Mouse (Mus musculus): ENCODE measurements around the gene Gm11555.
"Not testable (repeated sequence)": the region's sequence is repeated elsewhere in the genome, so short reads cannot be mapped to it uniquely, and the experiment has no call there.

Gene Gm11555

GRCm38 (mm10) chr11:99650136-99650535 is at the start of gene Gm11555:
Gm11555 (minus strand) TSS chr11:99650236.
- no peak for DNase-seq (ENCODE audit: low read depth, low spot score)

- DNase-seq (ENCODE audit: low read depth, low spot score), result no peak
Measured at GRCm38 (mm10) chr11:99690463-99690862, 40.4 kb upstream of the Gm11555 start, which contains the start of gene Gm14190. Gm14190 (minus strand) TSS chr11:99690740.

GRCm38 (mm10) chr11:99685235-99685634 is 35.2 kb upstream of the Gm11555 start:
- not testable (repeated sequence) for DNase-seq (ENCODE audit: low read depth, low spot score)

GRCm38 (mm10) chr11:99683481-99683880 is 33.4 kb upstream of the Gm11555 start:
- no peak for DNase-seq (ENCODE audit: low read depth, low spot score)

GRCm38 (mm10) chr11:99665860-99666259 is 15.8 kb upstream of the Gm11555 start, which contains the start of gene Krtap4-6:
Krtap4-6 (minus strand) TSS chr11:99665960.
- no peak for DNase-seq (ENCODE audit: low read depth, low spot score)

- no peak for DNase-seq (ENCODE audit: low read depth, low spot score)
Measured at GRCm38 (mm10) chr11:99662802-99663201, 12.8 kb upstream of the Gm11555 start.

GRCm38 (mm10) chr11:99659256-99659655 is 9.2 kb upstream of the Gm11555 start:
- no peak for DNase-seq (ENCODE audit: low read depth, low spot score)

- not testable (repeated sequence) for DNase-seq (ENCODE audit: low read depth, low spot score)
Measured at GRCm38 (mm10) chr11:99658467-99659010, 8.5 kb upstream of the Gm11555 start, which contains the start of gene Gm11563. Gm11563 (minus strand) TSS chr11:99658960.

GRCm38 (mm10) chr11:99657051-99657450 is 7.0 kb upstream of the Gm11555 start:
- DNase-seq (ENCODE audit: low read depth, low spot score), result no peak

- DNase-seq (ENCODE audit: low read depth, low spot score), result no peak
Measured at GRCm38 (mm10) chr11:99646444-99646843, 3.6 kb downstream of the Gm11555 start.

- DNase-seq (ENCODE audit: low read depth, low spot score), result no peak
Measured at GRCm38 (mm10) chr11:99644351-99644750, 5.7 kb downstream of the Gm11555 start.

GRCm38 (mm10) chr11:99643635-99644139 is 6.3 kb downstream of the Gm11555 start, which contains the start of gene Krtap4-7:
Krtap4-7 (minus strand) TSS chr11:99644089.
- not testable (repeated sequence) for DNase-seq (ENCODE audit: low read depth, low spot score)

- DNase-seq (ENCODE audit: low read depth, low spot score), result no peak
Measured at GRCm38 (mm10) chr11:99640926-99641325, 9.1 kb downstream of the Gm11555 start.

- DNase-seq (ENCODE audit: low read depth, low spot score), result no peak
Measured at GRCm38 (mm10) chr11:99637086-99637485, 12.9 kb downstream of the Gm11555 start.

GRCm38 (mm10) chr11:99634653-99635134 is 15.3 kb downstream of the Gm11555 start, which contains the start of gene Krtap4-2:
Krtap4-2 (minus strand) TSS chr11:99635084.
- no peak for DNase-seq (ENCODE audit: low read depth, low spot score)

GRCm38 (mm10) chr11:99633293-99633692 is 16.7 kb downstream of the Gm11555 start:
- DNase-seq (ENCODE audit: low read depth, low spot score), result no peak

GRCm38 (mm10) chr11:99630890-99631289 is 19.1 kb downstream of the Gm11555 start:
- DNase-seq (ENCODE audit: low read depth, low spot score), result no peak

GRCm38 (mm10) chr11:99628138-99628537 is 21.9 kb downstream of the Gm11555 start, which contains the start of gene Krtap4-1:
Krtap4-1 (minus strand) TSS chr11:99628238.
- DNase-seq (ENCODE audit: low read depth, low spot score), result no peak

GRCm38 (mm10) chr11:99620335-99620734 is 29.7 kb downstream of the Gm11555 start, which contains the start of gene Gm11562:
Gm11562 (minus strand) TSS chr11:99620435.
- no peak for DNase-seq (ENCODE audit: low read depth, low spot score)

- no peak for DNase-seq (ENCODE audit: low read depth, low spot score)
Measured at GRCm38 (mm10) chr11:99614796-99615363, 35.2 kb downstream of the Gm11555 start, which contains the start of gene Krtap2-4. Krtap2-4 (minus strand) TSS chr11:99614846.

- DNase-seq (ENCODE audit: low read depth, low spot score), result not testable (repeated sequence)
Measured at GRCm38 (mm10) chr11:99610089-99610488, 39.9 kb downstream of the Gm11555 start, which contains the start of gene Gm11937. Gm11937 (minus strand) TSS chr11:99610189.

- DNase-seq (ENCODE audit: low read depth, low spot score), result no peak
Measured at GRCm38 (mm10) chr11:99609126-99609525, 40.9 kb downstream of the Gm11555 start.
